Mouse (Mus musculus) frontal cortex, postnatal 25 days (tissue): ENCODE measurements around the gene Wfdc1.

Experiments
- DNase-seq, 2 experiments: peaks; one replicate each; pipeline ENCODE4 v3.0.0; 2022; ENCODE audit warnings: low spot score in 2 of 2

Wfdc1 gene

GRCm38 (mm10) chr8:119666219-119666951 lies at the start of gene Wfdc1:
Wfdc1 (plus strand) TSS chr8:119666365.
- DNase-seq, result no peak

- DNase-seq, result no peak
Observed at GRCm38 (mm10) chr8:119616811-119617210, 49.4 kb upstream of the Wfdc1 start.

- no peak for DNase-seq
Observed at GRCm38 (mm10) chr8:119617586-119617985, 48.6 kb upstream of the Wfdc1 start.

GRCm38 (mm10) chr8:119618887-119619286 lies 47.3 kb upstream of the Wfdc1 start:
- no peak for DNase-seq

- DNase-seq, result no peak
Observed at GRCm38 (mm10) chr8:119620116-119620840, 45.9 kb upstream of the Wfdc1 start.

GRCm38 (mm10) chr8:119620848-119621465 lies 45.2 kb upstream of the Wfdc1 start:
- no peak for DNase-seq

- no peak for DNase-seq
Observed at GRCm38 (mm10) chr8:119622555-119622954, 43.6 kb upstream of the Wfdc1 start.

- DNase-seq, result no peak
Observed at GRCm38 (mm10) chr8:119623061-119623460, 43.1 kb upstream of the Wfdc1 start.

- DNase-seq, result no peak
Observed at GRCm38 (mm10) chr8:119623744-119624143, 42.4 kb upstream of the Wfdc1 start.

GRCm38 (mm10) chr8:119624916-119625315 lies 41.2 kb upstream of the Wfdc1 start:
- no peak for DNase-seq

GRCm38 (mm10) chr8:119625788-119626187 lies 40.4 kb upstream of the Wfdc1 start:
- DNase-seq, result no peak

- no peak for DNase-seq
Observed at GRCm38 (mm10) chr8:119627199-119627598, 39.0 kb upstream of the Wfdc1 start.

- DNase-seq, result no peak
Observed at GRCm38 (mm10) chr8:119627613-119628359, 38.4 kb upstream of the Wfdc1 start.

GRCm38 (mm10) chr8:119630841-119631240 lies 35.3 kb upstream of the Wfdc1 start:
- DNase-seq, result no peak

GRCm38 (mm10) chr8:119632246-119632645 lies 33.9 kb upstream of the Wfdc1 start:
- DNase-seq, result no peak

- no peak for DNase-seq
Observed at GRCm38 (mm10) chr8:119632909-119633308, 33.3 kb upstream of the Wfdc1 start.

- DNase-seq, result no peak
Observed at GRCm38 (mm10) chr8:119634616-119635336, 31.4 kb upstream of the Wfdc1 start.

- DNase-seq, result no peak
Observed at GRCm38 (mm10) chr8:119635378-119635777, 30.8 kb upstream of the Wfdc1 start, which contains the start of gene Kcng4. Kcng4 (minus strand) TSS chr8:119635680.

GRCm38 (mm10) chr8:119635958-119636357 lies 30.2 kb upstream of the Wfdc1 start:
- no peak for DNase-seq

- DNase-seq, result no peak
Observed at GRCm38 (mm10) chr8:119636766-119637165, 29.4 kb upstream of the Wfdc1 start.

- DNase-seq, result no peak
Observed at GRCm38 (mm10) chr8:119637381-119637780, 28.8 kb upstream of the Wfdc1 start.
